Mouse (Mus musculus) adrenal gland, adult (tissue): ENCODE data around the gene Ddx24.

Experiments
- DNase-seq, 2 experiments: peaks; one replicate each; pipeline ENCODE4 v3.0.0; 2022 to 2023; ENCODE audit warnings: low spot score in 1 of 2; ENCODE audit not compliant: inconsistent age in 2 of 2

Ddx24 gene

GRCm38 (mm10) chr12:103389982-103390381, 35.6 kb downstream of the Ddx24 start:
- DNase-seq: no peak

DNA sequence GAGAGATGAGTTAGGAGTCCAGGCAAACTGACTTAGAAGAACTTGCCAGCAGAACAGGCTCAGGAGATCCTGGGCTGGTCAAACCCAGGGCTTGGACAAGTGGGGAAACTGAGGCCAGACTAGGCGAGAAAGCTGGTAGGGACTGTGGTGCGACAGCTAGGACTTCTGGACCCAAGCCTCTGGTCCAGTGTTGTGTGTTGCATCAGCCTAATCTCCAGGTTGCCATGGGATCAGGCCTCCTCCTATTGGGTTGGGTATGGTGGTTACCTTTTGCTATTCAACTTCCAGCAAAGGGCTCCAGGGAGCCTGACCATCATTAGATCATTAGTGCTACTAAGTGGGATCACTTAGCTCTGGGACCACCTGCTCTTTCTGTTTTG, 36.3 kb downstream of the Ddx24 start:
- DNase-seq: no peak

- peak; percentile 97 to 99 for DNase-seq
Measured at GRCm38 (mm10) chr12:103388505-103389347, 36.9 kb downstream of the Ddx24 start, which contains the start of gene Otub2. Gene Otub2, plus strand, starts transcription at chr12:103388682.

DNA sequence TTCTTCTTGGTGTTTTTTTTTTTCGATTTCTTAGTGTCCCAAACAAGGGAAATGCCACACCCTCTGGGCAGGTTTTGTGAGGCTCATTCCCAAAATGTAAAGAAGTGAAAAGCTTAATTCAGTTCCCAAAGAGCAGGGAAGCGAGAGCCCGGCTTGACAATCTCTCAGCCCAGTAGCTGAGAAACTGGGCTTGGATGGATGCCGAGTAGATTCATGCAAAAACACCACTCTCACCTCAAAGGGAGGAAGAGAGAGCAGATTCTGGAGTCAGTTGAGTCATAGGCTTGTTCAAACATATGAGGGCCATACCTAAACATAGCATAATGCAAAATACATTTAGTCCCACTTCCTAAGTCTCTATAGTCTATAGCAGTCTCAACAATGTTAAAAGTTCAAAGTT, 45.4 kb downstream of the Ddx24 start:
- no peak for DNase-seq

DNA sequence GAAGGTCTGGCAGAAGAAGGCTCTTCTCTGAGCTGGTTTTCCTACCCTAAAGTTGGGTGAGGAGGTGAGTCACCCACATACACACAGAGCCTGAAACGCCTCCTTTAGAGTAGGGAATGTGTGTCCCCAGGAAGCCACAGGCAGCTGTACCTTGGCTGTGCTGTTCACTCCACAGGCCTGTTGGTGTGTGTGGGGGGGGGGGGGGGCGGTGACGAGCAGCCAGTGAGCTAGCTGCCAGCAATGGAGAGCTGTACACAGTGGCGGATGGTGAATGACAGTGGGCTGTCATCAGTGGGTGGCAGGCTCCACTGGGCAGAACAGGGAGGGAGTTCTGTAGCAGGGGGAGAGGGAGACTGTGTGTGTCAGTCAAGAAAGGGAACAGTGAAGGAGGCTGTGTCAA, 48.9 kb downstream of the Ddx24 start:
- no peak for DNase-seq

GRCm38 (mm10) chr12:103376124-103376523, 49.5 kb downstream of the Ddx24 start:
- no peak for DNase-seq

- no peak for DNase-seq
Measured at GRCm38 (mm10) chr12:103373530-103374236, 51.9 kb downstream of the Ddx24 start.

- DNase-seq: peak; percentile 57 to 87
Measured at GRCm38 (mm10) chr12:103371711-103372110, 53.9 kb downstream of the Ddx24 start.

- no peak for DNase-seq
Measured at GRCm38 (mm10) chr12:103370861-103371260, 54.8 kb downstream of the Ddx24 start.

DNA sequence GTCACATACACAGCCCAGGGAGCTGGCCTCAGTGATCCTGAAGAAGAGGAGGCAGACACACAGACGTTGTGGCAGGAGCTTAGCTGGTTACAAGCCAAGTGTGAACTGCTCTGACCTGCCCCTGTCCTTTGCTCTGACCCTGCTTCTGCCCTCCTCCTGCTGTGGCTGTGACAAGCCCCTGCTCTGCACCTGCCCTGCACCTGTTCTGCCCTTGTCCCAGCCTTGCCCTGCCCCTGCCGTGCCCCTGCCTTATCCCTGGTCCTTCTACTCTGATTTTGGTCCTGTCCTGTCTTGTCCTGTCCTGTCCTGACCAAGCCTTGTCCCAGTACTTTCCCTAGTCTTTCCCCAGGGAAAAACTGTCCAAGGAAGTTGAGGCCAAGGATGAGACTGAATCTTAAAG, 56.9 kb downstream of the Ddx24 start:
- DNase-seq: no peak

GRCm38 (mm10) chr12:103368326-103368669, 57.3 kb downstream of the Ddx24 start:
- DNase-seq: no peak

DNA sequence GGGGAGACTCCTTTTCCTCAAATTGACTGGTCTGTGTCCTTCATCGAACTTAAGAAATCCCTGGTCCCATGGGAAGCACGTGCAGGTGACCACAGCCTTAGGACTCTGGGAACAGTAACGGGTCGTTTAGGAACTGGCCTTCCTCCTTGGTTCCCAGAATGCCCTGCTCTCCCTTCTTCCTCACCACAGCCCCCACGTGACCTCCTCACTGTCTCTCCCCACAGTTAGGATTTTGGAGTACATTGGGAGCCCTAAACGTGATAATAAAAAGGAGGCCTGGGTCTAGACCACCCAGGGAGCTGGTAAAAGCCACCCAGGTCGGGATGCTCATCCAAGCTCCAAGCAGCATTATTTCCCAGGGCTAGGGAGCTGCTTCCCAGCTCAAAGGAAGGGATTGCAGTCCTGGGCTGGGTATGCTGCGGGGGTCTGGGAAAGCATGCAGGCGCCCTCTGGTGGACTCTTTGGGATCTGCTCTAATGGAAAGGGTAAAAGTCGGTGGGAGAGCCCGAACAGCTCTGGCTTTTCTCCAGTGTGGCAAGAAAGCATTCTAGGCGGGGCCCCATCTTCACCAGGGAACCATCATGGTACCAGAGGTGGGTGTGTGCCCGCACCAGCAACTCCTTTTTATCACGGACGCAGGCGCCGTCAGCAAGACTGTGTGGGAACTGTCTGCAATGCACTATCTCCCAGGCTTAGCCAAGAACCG, 57.9 kb downstream of the Ddx24 start:
- DNase-seq: peak; percentile 65 to 89

- peak in 1 of 2 experiments; percentile 31 for DNase-seq
Measured at GRCm38 (mm10) chr12:103367171-103367570, 58.5 kb downstream of the Ddx24 start.

DNA sequence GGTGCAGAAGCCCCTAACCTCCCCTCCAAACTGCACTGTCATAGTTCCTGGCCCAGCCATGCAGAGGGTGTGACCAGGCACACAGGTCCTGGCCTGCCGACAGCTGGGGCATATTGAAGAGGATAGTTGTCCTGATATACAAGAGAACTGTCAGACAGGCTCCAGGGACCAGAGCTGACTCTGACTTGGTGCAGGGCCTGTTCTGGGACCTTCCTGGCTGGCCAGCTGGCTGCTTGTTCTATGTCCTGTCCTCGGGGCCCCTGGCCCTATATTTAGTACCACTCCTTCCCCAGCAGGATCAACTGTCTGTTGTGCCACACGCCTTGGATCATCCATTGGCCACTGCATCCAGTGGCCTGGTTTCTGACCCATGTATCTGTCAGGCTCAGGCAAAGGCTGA, 63.3 kb downstream of the Ddx24 start:
- DNase-seq: no peak

DNA sequence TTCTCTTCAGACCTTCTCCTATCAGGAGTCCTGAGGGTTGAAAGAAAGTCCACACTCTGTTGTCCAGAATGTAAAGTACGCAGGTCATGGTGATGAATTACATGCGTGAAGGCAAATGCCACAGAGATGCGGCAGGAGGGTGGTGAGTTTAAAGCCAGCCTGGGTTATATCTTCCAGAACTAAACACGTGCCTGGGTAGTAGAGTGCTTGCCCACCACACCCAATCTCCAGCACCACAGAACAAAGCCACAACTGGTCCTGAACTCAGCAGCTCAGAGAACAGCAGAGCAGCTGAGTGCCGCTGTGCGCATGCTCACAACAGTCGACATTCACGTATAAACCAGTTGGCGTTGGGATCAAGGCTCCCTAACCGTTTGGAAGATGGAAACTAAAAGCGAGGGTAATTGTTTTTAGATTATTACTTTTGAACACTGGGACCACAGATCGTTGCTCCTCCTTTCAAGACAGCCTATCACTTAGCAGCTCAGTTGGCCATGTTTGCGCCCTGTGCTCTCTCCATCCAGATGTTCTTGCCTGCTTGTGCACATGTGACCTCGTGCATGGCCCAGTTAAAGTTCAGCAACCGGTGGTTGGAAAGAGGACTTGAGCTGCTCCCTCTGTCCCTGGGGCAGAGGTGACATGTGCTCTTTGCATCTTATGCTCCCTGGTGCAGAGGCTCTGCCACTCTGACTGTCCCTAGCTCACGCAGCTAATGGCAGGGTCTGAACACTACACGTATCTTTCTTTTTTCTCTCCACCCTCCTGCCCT, 63.9 kb downstream of the Ddx24 start:
- DNase-seq: no peak

GRCm38 (mm10) chr12:103360812-103361211, 64.8 kb downstream of the Ddx24 start:
- no peak for DNase-seq

- DNase-seq: peak in 1 of 2 experiments; percentile 22
Measured at GRCm38 (mm10) chr12:103358951-103359801, 66.5 kb downstream of the Ddx24 start.

DNA sequence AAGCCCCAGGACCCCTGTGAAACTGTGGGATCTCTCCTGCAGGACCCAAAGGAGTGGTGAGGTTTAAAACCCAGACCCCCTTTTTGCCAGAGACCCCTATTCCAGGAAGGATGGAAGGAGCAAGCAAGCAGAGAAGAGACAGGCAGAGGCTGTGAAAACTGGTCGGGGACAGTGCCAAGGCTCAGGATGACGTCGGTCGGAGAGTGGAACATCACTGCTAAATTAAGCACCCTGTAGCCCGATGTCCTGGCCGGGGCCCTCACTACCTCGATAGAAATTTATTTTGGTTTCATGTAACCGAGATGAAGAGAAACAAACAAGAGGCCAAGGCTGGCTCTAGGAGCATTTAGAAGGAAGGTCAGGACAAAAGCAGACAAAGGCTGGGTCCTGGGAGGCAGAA, 67.4 kb downstream of the Ddx24 start:
- peak in 1 of 2 experiments; percentile 61 for DNase-seq
